In genomic region chr2:38429752-38430378, GRCm38 (mm10) we compare ENCODE assay signal across 7 mouse cellular contexts.
DNase-seq lines count a peak whose midpoint lies in the region; ATAC-seq and TF ChIP-seq lines count a peak whose summit lies in the region.

No protein-coding gene starts in this region.

- H3K27me3 ChIP-seq in heart, postnatal 0 days (ENCODE audit: control insufficient read depth, insufficient read depth, low read length) = no peaks in the 10 kb centered on the region
- H3K27me3 ChIP-seq in spleen, adult 2 months (ENCODE audit: control insufficient read depth, insufficient read depth, low read length) = no peaks in the 10 kb centered on the region

- no peak overlapping the region for H3K9ac ChIP-seq in ES-E14 (ENCODE audit: insufficient read depth, low read depth, low read length, poor library complexity, severe bottlenecking)
- no peak overlapping the region for H3K9ac ChIP-seq in heart, postnatal 0 days (replicated peaks; ENCODE audit: low read depth, low read length)

- 35% methylated on average over 6 of the region's 6 CpGs for WGBS in heart, postnatal 0 days
- 41% methylated on average over 6 of the region's 6 CpGs for WGBS in spleen, adult 2 months

- peak; percentile 88 for TF ChIP-seq CTCF in heart, postnatal 0 days (IDR thresholded peaks at IDR 0.05; ENCODE audit: low read depth)
- TF ChIP-seq CTCF in spleen, adult 2 months (IDR thresholded peaks at IDR 0.05; ENCODE audit: extremely low read depth, insufficient read depth, insufficient read length, insufficient replicate concordance) = peak; percentile 88; the same call in 1 of the 2 replicates

- H3K4me2 ChIP-seq in heart, postnatal 0 days (ENCODE audit: low read depth, low read length) = no peak overlapping the region

- no peaks in the 10 kb centered on the region for H3K36me3 ChIP-seq in ES-E14 (ENCODE audit: control insufficient read depth, insufficient read depth, low read length, poor library complexity, severe bottlenecking)
- H3K36me3 ChIP-seq in heart, postnatal 0 days (replicated peaks; ENCODE audit: control insufficient read depth, insufficient read depth, low read length) = no peaks in the 10 kb centered on the region
- H3K36me3 ChIP-seq in spleen, adult 2 months (ENCODE audit: control insufficient read depth, insufficient read depth, low read length) = no peaks in the 10 kb centered on the region

- no peak overlapping the region for H3K4me3 ChIP-seq in ES-E14 (ENCODE audit: insufficient read depth in 1 of 2, low read depth in 1 of 2, low read length in 2 of 2, poor library complexity in 1 of 2, severe bottlenecking in 1 of 2)
- H3K4me3 ChIP-seq in heart, postnatal 0 days (ENCODE audit: low read depth, low read length) = no peak overlapping the region
- H3K4me3 ChIP-seq in spleen, adult 2 months (ENCODE audit: extremely low read depth, insufficient read depth, insufficient read length) = no peak overlapping the region

- peak; percentile 55 for DNase-seq in ES-E14 (ENCODE audit: low read depth, low spot score)
- peak; percentile 69 for DNase-seq in adrenal gland, adult 8-10 months
- DNase-seq in embryo, embryonic 11 days = peak; percentile 82
- peak; percentile 67 for DNase-seq in heart, postnatal 0 days (ENCODE audit: low spot score)
- peak; percentile 73 to 77 for DNase-seq in layer of hippocampus, postnatal 14 days (ENCODE audit: low spot score in 2 of 2)
- DNase-seq in spleen, adult 2 months (ENCODE audit: low read depth in 1 of 2, low spot score in 2 of 2) = peak; percentile 8 to 64

- TF ChIP-seq POLR2A in spleen, adult 2 months (IDR thresholded peaks at IDR 0.05; ENCODE audit: low read depth, low read length) = no peak

- ATAC-seq in heart, postnatal 0 days (ENCODE audit: insufficient read depth, low read depth) = no peak
- ATAC-seq in megakaryocyte progenitor cell, adult 5-6 weeks (replicated peaks; ENCODE audit: poor library complexity) = peak; percentile 93

- H3K27ac ChIP-seq in ES-E14 (ENCODE audit: insufficient read depth, low read depth, low read length, poor library complexity, severe bottlenecking) = no peak overlapping the region
- H3K27ac ChIP-seq in heart, postnatal 0 days (ENCODE audit: low read depth) = no peak overlapping the region
- no peak overlapping the region for H3K27ac ChIP-seq in spleen, adult 2 months (ENCODE audit: insufficient read depth, low read length)

- in situ Hi-C loops in ES-E14 (cut with MboI; ENCODE audit: low sequenced_read_pairs in 2 of 2, unreplicated experiment in 2 of 2) = no loop called here

- peaks cover 2 to 5% of the 10 kb centered on the region in 2 experiments; a peak in 2 of 4 replicates for H3K4me1 ChIP-seq in ES-E14 (ENCODE audit: control insufficient read depth in 2 of 2, insufficient read depth in 2 of 2, low read length in 2 of 2, poor library complexity in 1 of 2)
- H3K4me1 ChIP-seq in heart, postnatal 0 days (ENCODE audit: control insufficient read depth, insufficient read depth) = no peaks in the 10 kb centered on the region
- no peaks in the 10 kb centered on the region for H3K4me1 ChIP-seq in spleen, adult 2 months (ENCODE audit: control insufficient read depth, insufficient read depth, insufficient read length)

- TF ChIP-seq EP300 in heart, postnatal 0 days (IDR thresholded peaks at IDR 0.05; ENCODE audit: low read depth) = no peak

- no peaks in the 10 kb centered on the region for H3K9me3 ChIP-seq in ES-E14 (ENCODE audit: control insufficient read depth, insufficient read depth, low read depth, low read length)
- H3K9me3 ChIP-seq in heart, postnatal 0 days (replicated peaks; ENCODE audit: control insufficient read depth, low read length) = no peaks in the 10 kb centered on the region

TF ChIP-seq in ES-E14, 5 proteins besides CTCF, POLR2A, EP300 and RAD21:
- peak; percentile 77 for TF ChIP-seq ZC3H11A (IDR thresholded peaks at IDR 0.05; ENCODE audit: borderline replicate concordance, low read depth, low read length)
- TF ChIP-seq HCFC1 (IDR thresholded peaks at IDR 0.05; ENCODE audit: borderline replicate concordance, insufficient read depth, low read length) = no peak
